In the genomic region with DNA sequence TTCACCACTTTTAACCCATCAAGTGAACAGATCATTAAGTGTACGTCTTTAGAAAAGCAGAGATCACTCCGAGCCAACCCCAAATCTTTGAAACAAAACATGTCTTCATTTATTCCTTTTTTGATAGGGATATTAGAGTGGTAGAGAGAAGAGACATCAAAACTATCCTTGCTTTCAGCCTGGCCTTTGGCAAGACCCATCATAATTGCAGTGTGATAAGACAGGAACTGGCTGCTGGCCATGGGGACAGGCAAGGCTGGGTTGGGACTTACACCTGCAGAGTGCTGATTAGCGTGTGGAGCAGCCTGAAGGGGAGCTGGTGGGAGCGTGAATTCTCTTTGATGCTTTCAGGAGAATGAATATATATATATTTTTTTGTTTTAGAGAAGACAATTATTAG, we compare ENCODE assay signal across 12 mouse cellular contexts. TPM values are rescaled to one million over a fixed set of nuclear protein-coding genes. Genes with fewer than 3 reads are reported as not detected.
DNase-seq lines count a peak whose midpoint lies in the region; ATAC-seq and TF ChIP-seq lines count a peak whose summit lies in the region.
"Had no signal": no experiment of that assay in that cellular context is flagged by ENCODE, and none has a peak within 500 bp of the region (broad histone marks: within the 10 kb centered on the region; RNA-seq: fewer than 3 reads in every experiment).

No protein-coding gene starts in this region.

- no peak overlapping the region for H3K4me3 ChIP-seq in forebrain, embryonic 16.5 days (replicated peaks; ENCODE audit: low read length)
- no peak overlapping the region for H3K4me3 ChIP-seq in hindbrain, postnatal 0 days (ENCODE audit: low read length)
- H3K4me3 ChIP-seq: myocyte had no signal

- H3K4me2 ChIP-seq in forebrain, embryonic 16.5 days (ENCODE audit: low read length), result no peak overlapping the region
- no peak overlapping the region for H3K4me2 ChIP-seq in hindbrain, postnatal 0 days (ENCODE audit: low read depth, low read length)

- intact Hi-C loops in left cerebral cortex, postnatal 4 days (cut with DNase I), result loop anchor here (5.0 kb wide), 1 partner anchor 67 kb away; no protein-coding TSS in a partner anchor
- intact Hi-C loops in left cerebral cortex, postnatal 10 days (cut with DNase I), result no loop called here

- no peak overlapping the region for H3K9ac ChIP-seq in forebrain, embryonic 16.5 days (replicated peaks; ENCODE audit: low read depth, low read length)
- H3K9ac ChIP-seq in hindbrain, postnatal 0 days (replicated peaks; ENCODE audit: low read length), result no peak overlapping the region

- ATAC-seq in forebrain, embryonic 16.5 days, result peak; percentile 41
- no peak for ATAC-seq in hindbrain, postnatal 0 days
- ATAC-seq: intestine, embryonic 16.5 days had no signal

- H3K27ac ChIP-seq in forebrain, embryonic 16.5 days (ENCODE audit: low read length), result no peak overlapping the region; the same call in 1 of the 2 replicates
- H3K27ac ChIP-seq in hindbrain, postnatal 0 days, result no peak overlapping the region

- TF ChIP-seq CTCF in hindbrain, postnatal 0 days (IDR thresholded peaks at IDR 0.05; ENCODE audit: low read depth), result no peak

- no peaks in the 10 kb centered on the region for H3K27me3 ChIP-seq in forebrain, embryonic 16.5 days (replicated peaks; ENCODE audit: control insufficient read depth, insufficient read depth, low read length)
- H3K27me3 ChIP-seq in hindbrain, postnatal 0 days (ENCODE audit: insufficient read depth, low read length), result no peaks in the 10 kb centered on the region
- H3K27me3 ChIP-seq: CH12.LX had no signal

- WGBS in forebrain, embryonic 16.5 days, result 14% methylated on average over 4 of the region's 4 CpGs
- WGBS in hindbrain, postnatal 0 days, result 50% methylated on average over 4 of the region's 4 CpGs

- H3K4me1 ChIP-seq in forebrain, embryonic 16.5 days (replicated peaks; ENCODE audit: control insufficient read depth, insufficient read depth, low read length), result peaks cover 48% of the 10 kb centered on the region
- H3K4me1 ChIP-seq in hindbrain, postnatal 0 days (ENCODE audit: insufficient read depth, low read length), result 0 out of 2 replicates have a peak, but pooled peaks cover 3% of the 10 kb centered on the region

- DNase-seq in left cerebral cortex, postnatal 4 days, result peak; percentile 20
- no peak for DNase-seq in left cerebral cortex, postnatal 10 days (ENCODE audit: extremely low spot score in 1 of 2, low spot score in 2 of 2)
- DNase-seq in c-Kit-positive CD71-positive TER-119-positive erythroid progenitor cells, embryonic 14.5 days (ENCODE audit: low spot score), result peak; percentile 61
- DNase-seq in skeletal muscle tissue, adult 2 months (ENCODE audit: low read depth, low spot score), result peak; percentile 18
- no peak for DNase-seq in adrenal gland, postnatal 4 days (ENCODE audit: low spot score in 2 of 2)
- DNase-seq in hindbrain, postnatal 0 days (ENCODE audit: low spot score), result no peak
- DNase-seq in gastrocnemius, adult 18-20 months (ENCODE audit: low spot score), result no peak
- DNase-seq: lung, postnatal 10 days had no signal

- H3K9me3 ChIP-seq in forebrain, embryonic 16.5 days (ENCODE audit: control insufficient read depth, low read length), result no peaks in the 10 kb centered on the region
- no peaks in the 10 kb centered on the region for H3K9me3 ChIP-seq in hindbrain, postnatal 0 days (ENCODE audit: low read length)

- H3K36me3 ChIP-seq in forebrain, embryonic 16.5 days (ENCODE audit: control insufficient read depth, insufficient read depth), result no peaks in the 10 kb centered on the region
- H3K36me3 ChIP-seq in hindbrain, postnatal 0 days (ENCODE audit: insufficient read depth, low read length), result no peaks in the 10 kb centered on the region

RNA-seq across cellular contexts. Expression of a gene that starts 2.2 kb away (rescaled TPM):
- 10 to 100 TPM; 59.1 to 60.9 TPM for total RNA-seq in left cerebral cortex, postnatal 4 days (2021)
- 10 to 100 TPM; 40.6 to 45.3 TPM for total RNA-seq in left cerebral cortex, postnatal 10 days (2021)
- polyA plus RNA-seq in forebrain, embryonic 16.5 days (2015; fragmentation: Nextera tagmentation; extraction: Ambion mirVana), result 83.5 and 89.7 TPM in 2 replicates
- total RNA-seq in adrenal gland, postnatal 4 days (2021), result 10 to 100 TPM; 26.3 to 30.9 TPM
- 38.9 and 39.6 TPM in 2 replicates for total RNA-seq in hindbrain, postnatal 0 days (2014; rRNA removed)
- polyA plus RNA-seq in hindbrain, postnatal 0 days (2015; fragmentation: Nextera tagmentation; extraction: Ambion mirVana), result 43.0 and 43.9 TPM in 2 replicates
- total RNA-seq in gastrocnemius, adult 18-20 months (2021), result 1 to 10 TPM; 2.4 to 3.0 TPM

Comparison
In these comparisons a context has a peak if more than half of its experiments do, and no peak if none do; other contexts are left out.
1. DNase-seq: peak in left cerebral cortex, postnatal 4 days (single experiment), c-Kit-positive CD71-positive TER-119-positive erythroid progenitor cells, embryonic 14.5 days (single experiment) and skeletal muscle tissue, adult 2 months (single experiment); none in left cerebral cortex, postnatal 10 days (0 of 2), adrenal gland, postnatal 4 days (0 of 2), hindbrain, postnatal 0 days (single experiment) and gastrocnemius, adult 18-20 months (single experiment).
2. RNA of a gene that starts 2.2 kb away (total RNA-seq): 59.1 to 60.9 TPM in left cerebral cortex, postnatal 4 days, 40.6 to 45.3 TPM in left cerebral cortex, postnatal 10 days, 38.9 to 39.6 TPM in hindbrain, postnatal 0 days and 26.3 to 30.9 TPM in adrenal gland, postnatal 4 days; 2.4 to 3.0 TPM in gastrocnemius, adult 18-20 months; every median in the first group is over 4 times any median in the second.